Mouse (Mus musculus): ENCODE measurements around the gene Trex1. TPM values are rescaled to one million over a fixed set of nuclear protein-coding genes. Genes with fewer than 3 reads are reported as not detected.

Trex1 gene
- polyA plus RNA-seq, 1 experiment, result not detected

DNA sequence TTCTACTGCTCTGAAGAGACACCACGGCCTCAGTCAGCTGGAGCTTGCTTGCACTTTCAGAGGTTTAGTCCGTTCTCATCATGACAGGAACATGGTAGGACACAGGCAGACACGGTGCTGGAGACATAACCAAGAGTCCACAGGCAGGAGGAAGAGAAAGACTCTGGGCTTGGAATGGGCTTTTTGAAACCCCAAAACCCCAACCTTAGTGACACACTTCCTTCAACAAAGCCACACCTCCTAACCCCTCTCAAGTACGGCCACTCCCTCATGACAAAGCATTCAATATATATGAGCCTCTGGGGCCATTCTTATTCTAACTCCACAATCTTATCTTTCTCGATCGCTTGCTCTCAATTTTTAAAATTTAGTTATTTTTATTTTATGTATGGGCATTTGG is 27.1 kb downstream of the Trex1 start:
- Histone ChIP-seq H3K27ac (ENCODE audit: insufficient read depth, low read depth, low read length) (no peak overlapping the region), H3K4me1 (ENCODE audit: control insufficient read depth, insufficient read depth, low read length) (no peaks in the 10 kb centered on the region), H3K4me3 (ENCODE audit: insufficient read depth, low read depth, low read length) (no peak overlapping the region)
- 82% methylated on average over 6 of the region's 6 CpGs for WGBS
- no peak for TF ChIP-seq POLR2A (IDR thresholded peaks at IDR 0.05; ENCODE audit: insufficient read depth, low read depth, low read length)
- TF ChIP-seq CTCF (IDR thresholded peaks at IDR 0.05; ENCODE audit: insufficient read depth, low read depth, low read length), result no peak

DNA sequence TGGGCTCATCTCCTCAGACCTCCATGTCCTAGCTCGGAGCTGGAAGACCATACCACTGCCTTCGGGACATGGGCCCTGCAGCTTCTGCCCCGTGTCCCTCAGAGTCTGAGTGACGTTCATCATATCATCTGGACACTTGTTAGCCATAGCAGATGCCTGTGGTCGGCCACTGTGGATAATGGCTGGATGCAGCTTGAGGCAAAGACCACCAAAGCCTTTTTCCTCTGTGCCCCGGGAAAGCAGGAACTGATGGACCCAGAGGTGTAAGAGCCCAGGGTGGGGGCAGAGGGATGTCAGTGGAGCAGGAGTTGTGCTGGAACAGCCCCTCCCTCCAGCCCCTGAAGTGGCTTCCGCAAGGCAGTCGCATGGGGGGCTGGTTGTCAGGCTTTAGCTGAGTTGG is 27.8 kb downstream of the Trex1 start:
- Histone ChIP-seq H3K4me3 (ENCODE audit: insufficient read depth, low read depth, low read length) (no peak overlapping the region), H3K27ac (ENCODE audit: insufficient read depth, low read depth, low read length) (no peak overlapping the region), H3K4me1 (ENCODE audit: control insufficient read depth, insufficient read depth, low read length) (no peaks in the 10 kb centered on the region)
- WGBS, result 92% methylated on average over 8 of the region's 8 CpGs
- TF ChIP-seq CTCF (IDR thresholded peaks at IDR 0.05; ENCODE audit: insufficient read depth, low read depth, low read length) (no peak), POLR2A (IDR thresholded peaks at IDR 0.05; ENCODE audit: insufficient read depth, low read depth, low read length) (no peak)

DNA sequence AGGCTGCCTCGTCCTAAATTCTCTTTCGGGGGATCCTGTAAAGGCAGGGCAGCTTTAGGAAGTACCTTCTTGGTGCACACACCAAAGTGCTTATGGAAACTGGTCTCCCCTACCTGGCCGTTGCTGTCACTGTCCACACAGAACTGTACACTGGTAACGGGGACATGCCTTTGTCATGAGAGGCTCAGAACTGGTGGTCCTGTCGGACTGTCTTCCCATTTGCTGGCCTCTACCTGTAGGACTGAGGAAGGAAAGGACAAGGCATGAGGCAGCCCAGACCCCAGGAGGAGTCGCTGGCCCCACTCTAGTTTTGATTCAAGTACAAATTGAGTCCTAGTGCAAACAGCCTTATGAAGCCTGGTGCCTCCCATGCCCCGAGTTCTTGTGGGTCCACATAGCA is 28.5 kb downstream of the Trex1 start:
- no peak for TF ChIP-seq CTCF (IDR thresholded peaks at IDR 0.05; ENCODE audit: insufficient read depth, low read depth, low read length)
- no peak for TF ChIP-seq POLR2A (IDR thresholded peaks at IDR 0.05; ENCODE audit: insufficient read depth, low read depth, low read length)
- no peak overlapping the region for H3K4me3 ChIP-seq (ENCODE audit: insufficient read depth, low read depth, low read length)
- no peak overlapping the region for H3K27ac ChIP-seq (ENCODE audit: insufficient read depth, low read depth, low read length)
- H3K4me1 ChIP-seq (ENCODE audit: control insufficient read depth, insufficient read depth, low read length), result no peaks in the 10 kb centered on the region
- WGBS, result 90% methylated on average over 7 of the region's 7 CpGs

DNA sequence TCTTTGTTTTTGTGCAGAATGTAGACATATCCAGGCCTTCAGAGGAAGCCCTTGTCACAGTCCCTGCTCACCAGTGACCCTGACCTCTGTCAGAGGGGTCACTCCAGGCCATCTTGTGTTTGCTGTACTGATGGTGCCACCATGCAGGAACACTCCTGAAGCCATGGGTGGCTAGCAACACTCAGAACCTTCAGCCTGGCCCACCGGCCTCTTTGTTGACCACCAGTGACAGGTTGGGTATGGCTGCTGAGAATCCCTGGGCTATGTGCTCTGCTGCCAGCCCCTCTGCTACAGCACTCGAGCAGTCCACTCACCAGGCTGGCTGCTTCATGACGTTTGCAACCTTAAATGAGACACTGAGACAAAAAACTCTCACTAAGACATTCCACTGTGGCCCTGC is 29.2 kb downstream of the Trex1 start:
- TF ChIP-seq CTCF (IDR thresholded peaks at IDR 0.05; ENCODE audit: insufficient read depth, low read depth, low read length) (no peak), POLR2A (IDR thresholded peaks at IDR 0.05; ENCODE audit: insufficient read depth, low read depth, low read length) (no peak)
- WGBS, result 71% methylated on average over 3 of the region's 3 CpGs
- Histone ChIP-seq H3K4me1 (ENCODE audit: control insufficient read depth, insufficient read depth, low read length) (no peaks in the 10 kb centered on the region), H3K4me3 (ENCODE audit: insufficient read depth, low read depth, low read length) (no peak overlapping the region), H3K27ac (ENCODE audit: insufficient read depth, low read depth, low read length) (no peak overlapping the region)

DNA sequence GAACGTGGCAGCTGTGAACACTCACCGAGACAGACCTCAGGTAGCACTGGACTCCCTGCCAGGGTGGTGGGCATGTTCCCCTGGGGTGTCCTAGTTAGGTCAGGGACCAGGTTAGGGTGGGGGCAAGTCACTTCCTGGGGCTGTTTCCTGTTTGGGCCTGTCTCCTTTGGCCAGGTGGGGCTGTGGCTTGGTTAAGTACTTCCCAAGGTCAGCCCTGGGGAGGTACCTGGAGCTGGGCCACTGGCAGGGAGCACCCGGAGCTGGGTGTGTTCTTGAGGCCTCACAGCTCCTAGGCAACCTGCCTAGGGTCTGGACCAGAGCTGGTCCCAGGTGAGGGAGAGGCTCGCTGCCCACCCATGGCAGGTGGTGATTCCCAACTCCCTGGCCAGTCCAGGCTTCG is 30.6 kb downstream of the Trex1 start:
- Histone ChIP-seq H3K4me3 (ENCODE audit: insufficient read depth, low read depth, low read length) (no peak overlapping the region), H3K27ac (ENCODE audit: insufficient read depth, low read depth, low read length) (no peak overlapping the region)

DNA sequence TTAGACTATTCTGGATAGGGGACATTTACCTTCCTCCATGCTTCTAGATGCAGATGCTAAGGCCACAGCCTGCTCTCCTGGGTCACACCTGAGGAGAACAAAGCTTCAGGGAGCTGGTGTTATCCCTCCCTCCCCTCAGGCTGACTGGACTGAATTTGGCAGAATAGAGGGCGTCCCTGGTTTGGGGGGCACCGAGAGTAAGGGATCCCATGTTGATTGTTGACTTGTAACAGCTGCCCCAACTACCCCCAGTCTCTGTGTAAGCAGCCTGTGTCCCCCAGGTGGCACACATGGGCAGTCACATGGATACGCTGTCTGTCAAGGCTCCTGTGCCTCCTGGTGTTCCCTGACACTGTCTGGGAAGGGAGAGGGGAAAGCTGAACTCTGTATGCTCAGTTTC is 31.1 kb downstream of the Trex1 start:
- WGBS, result 90% methylated on average over 3 of the region's 3 CpGs
- no peak overlapping the region for H3K27ac ChIP-seq (ENCODE audit: insufficient read depth, low read depth, low read length)
- TF ChIP-seq POLR2A (IDR thresholded peaks at IDR 0.05; ENCODE audit: insufficient read depth, low read depth, low read length), result no peak
- no peak for TF ChIP-seq CTCF (IDR thresholded peaks at IDR 0.05; ENCODE audit: insufficient read depth, low read depth, low read length)

More for the DNA sequence above, 30.6 kb downstream of the Trex1 start:
- TF ChIP-seq CTCF (IDR thresholded peaks at IDR 0.05; ENCODE audit: insufficient read depth, low read depth, low read length) (no peak), POLR2A (IDR thresholded peaks at IDR 0.05; ENCODE audit: insufficient read depth, low read depth, low read length) (no peak)
- H3K4me1 ChIP-seq (ENCODE audit: control insufficient read depth, insufficient read depth, low read length), result no peaks in the 10 kb centered on the region
- 82% methylated on average over 5 of the region's 5 CpGs for WGBS

DNA sequence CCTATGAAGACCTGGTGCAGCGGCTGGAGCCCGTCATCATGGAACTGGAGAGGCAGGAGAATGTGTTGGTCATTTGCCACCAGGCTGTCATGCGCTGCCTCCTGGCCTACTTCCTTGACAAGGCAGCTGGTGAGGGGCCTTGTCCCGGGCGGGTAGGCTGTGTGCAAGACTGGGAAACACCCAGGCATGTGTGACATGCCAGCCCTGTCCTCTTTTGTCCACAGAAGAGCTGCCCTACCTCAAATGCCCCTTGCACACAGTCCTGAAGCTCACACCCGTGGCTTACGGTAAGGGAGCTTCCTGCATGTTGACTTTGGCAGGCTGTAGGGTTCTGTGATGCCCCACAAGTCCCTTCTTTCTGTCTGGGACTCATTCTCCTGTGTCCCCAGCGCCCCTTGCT is 32.0 kb downstream of the Trex1 start:
- peaks cover 3% of the 10 kb centered on the region; the same call in 1 of the 2 replicates for H3K4me1 ChIP-seq (ENCODE audit: control insufficient read depth, insufficient read depth, low read length)
- TF ChIP-seq POLR2A (IDR thresholded peaks at IDR 0.05; ENCODE audit: insufficient read depth, low read depth, low read length) (no peak), CTCF (IDR thresholded peaks at IDR 0.05; ENCODE audit: insufficient read depth, low read depth, low read length) (no peak)
- 72% methylated on average over 8 of the region's 8 CpGs for WGBS

More for the DNA sequence above, 31.1 kb downstream of the Trex1 start:
- no peaks in the 10 kb centered on the region for H3K4me1 ChIP-seq (ENCODE audit: control insufficient read depth, insufficient read depth, low read length)
- H3K4me3 ChIP-seq (ENCODE audit: insufficient read depth, low read depth, low read length), result no peak overlapping the region

DNA sequence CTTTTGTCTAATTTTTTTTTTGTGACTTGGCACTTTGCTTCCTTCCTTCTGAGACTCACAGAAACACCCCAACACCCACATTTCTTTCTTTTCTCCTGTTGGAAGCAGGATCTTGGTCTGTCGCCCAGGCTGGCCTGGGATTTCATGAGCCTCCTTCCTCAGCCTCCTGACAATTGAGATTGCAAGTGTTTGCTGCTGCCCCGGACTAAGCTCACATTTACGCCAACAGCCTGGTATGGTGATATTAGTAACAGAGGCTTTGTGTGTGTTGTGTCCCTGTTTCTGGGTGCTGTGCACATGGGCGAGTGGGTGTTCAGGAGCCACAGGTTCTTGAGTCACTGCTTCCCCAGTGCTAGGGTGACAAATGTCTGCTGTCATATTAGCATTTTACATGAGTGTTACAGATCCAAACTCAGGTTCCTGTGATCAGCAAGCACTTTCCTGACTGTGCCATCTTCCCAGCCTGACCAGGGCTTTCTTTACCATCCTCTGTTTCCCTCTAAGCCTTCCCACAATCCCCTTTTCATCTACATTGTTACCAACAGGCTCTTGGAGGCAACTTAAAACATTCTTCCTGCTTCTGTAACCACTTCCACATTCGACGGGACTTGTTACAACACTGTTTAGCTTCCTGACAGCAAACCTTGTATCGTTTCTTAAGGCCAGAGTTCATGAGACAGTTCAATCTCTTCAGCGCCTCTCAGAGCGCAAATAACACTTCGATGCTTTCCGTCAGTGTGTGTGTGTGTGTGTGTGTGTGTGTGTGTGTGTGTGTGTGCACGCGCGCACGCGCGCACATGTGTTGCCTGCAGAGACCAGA is 36.5 kb downstream of the Trex1 start:
- TF ChIP-seq CTCF (IDR thresholded peaks at IDR 0.05; ENCODE audit: insufficient read depth, low read depth, low read length) (no peak), POLR2A (IDR thresholded peaks at IDR 0.05; ENCODE audit: insufficient read depth, low read depth, low read length) (no peak)
- Histone ChIP-seq H3K4me1 (ENCODE audit: control insufficient read depth, insufficient read depth, low read length) (peaks cover 9% of the 10 kb centered on the region), H3K27ac (ENCODE audit: insufficient read depth, low read depth, low read length) (no peak overlapping the region), H3K4me3 (ENCODE audit: insufficient read depth, low read depth, low read length) (no peak overlapping the region)
- WGBS, result 64% methylated on average over 17 of the region's 17 CpGs

More for the DNA sequence above, 32.0 kb downstream of the Trex1 start:
- Histone ChIP-seq H3K4me3 (ENCODE audit: insufficient read depth, low read depth, low read length) (no peak overlapping the region), H3K27ac (ENCODE audit: insufficient read depth, low read depth, low read length) (no peak overlapping the region)

DNA sequence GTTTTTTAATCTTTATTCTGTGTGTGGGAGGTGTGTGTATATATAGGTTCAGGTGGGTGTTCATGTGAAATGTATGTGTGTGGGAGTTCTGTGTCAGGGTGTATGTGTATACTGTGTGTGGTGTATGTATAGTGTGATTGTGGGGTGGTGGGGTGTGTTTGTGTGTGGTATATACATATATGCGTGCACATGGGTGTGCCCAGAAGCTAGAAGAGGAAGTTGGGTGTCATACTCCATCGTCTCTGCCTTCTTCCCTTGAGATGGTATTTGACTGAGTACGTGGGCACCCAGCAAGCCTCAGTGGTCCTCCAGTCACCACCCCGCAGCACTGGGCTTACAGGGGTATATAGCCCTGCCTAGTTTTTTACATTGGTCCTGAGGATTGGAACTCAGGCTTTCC is 38.1 kb downstream of the Trex1 start:
- WGBS, result 89% methylated on average over 4 of the region's 4 CpGs

More for the DNA sequence above, 38.1 kb downstream of the Trex1 start:
- Histone ChIP-seq H3K4me1 (ENCODE audit: control insufficient read depth, insufficient read depth, low read length) (peaks cover 9% of the 10 kb centered on the region), H3K27ac (ENCODE audit: insufficient read depth, low read depth, low read length) (no peak overlapping the region), H3K4me3 (ENCODE audit: insufficient read depth, low read depth, low read length) (no peak overlapping the region)
- TF ChIP-seq POLR2A (IDR thresholded peaks at IDR 0.05; ENCODE audit: insufficient read depth, low read depth, low read length) (no peak), CTCF (IDR thresholded peaks at IDR 0.05; ENCODE audit: insufficient read depth, low read depth, low read length) (no peak)
